Mouse (Mus musculus): Measurements from ENCODE around the gene Ackr3.

- TF ChIP-seq CTCF (IDR thresholded peaks at IDR 0.05; ENCODE audit: borderline replicate concordance, insufficient read depth, low read length), result no peak
- TF ChIP-seq POLR2A (IDR thresholded peaks at IDR 0.05; ENCODE audit: low read depth, low read length), result no peak
Observed at GRCm38 (mm10) chr1:90202207-90202978, 1.4 kb upstream of the Ackr3 start.

Measured in embryonic fibroblast, embryonic 13.5 days (primary cell).